Comparison of ENCODE assay signal across 16 mouse cellular contexts in genomic region chr4:13242480-13242828, GRCm38 (mm10).
A peak's percentile ranks its signal among the peaks of the same experiment; 100 is the strongest.
DNase-seq lines count a peak whose midpoint lies in the region; ATAC-seq and TF ChIP-seq lines count a peak whose summit lies in the region.
"Had no signal": no experiment of that assay in that cellular context is flagged by ENCODE, and none has a peak within 500 bp of the region (broad histone marks: within the 10 kb centered on the region; RNA-seq: fewer than 3 reads in every experiment).

No protein-coding gene starts in this region.

- H3K4me2 ChIP-seq in kidney, embryonic 15.5 days, result no peak overlapping the region
- H3K4me2 ChIP-seq in embryonic facial prominence, embryonic 14.5 days (ENCODE audit: low read depth, low read length), result peak overlapping the region; percentile 34
- no peak overlapping the region; the same call in 1 of the 2 replicates for H3K4me2 ChIP-seq in limb, embryonic 14.5 days (replicated peaks; ENCODE audit: low read depth, low read length, severe bottlenecking)
- H3K4me2 ChIP-seq in hindbrain, embryonic 16.5 days (ENCODE audit: low read length), result no peak overlapping the region
- H3K4me2 ChIP-seq: hindbrain, embryonic 15.5 days; midbrain, embryonic 11.5 days had no signal

- 48% methylated on average over 2 of the region's 2 CpGs for WGBS in kidney, embryonic 15.5 days
- WGBS in embryonic facial prominence, embryonic 14.5 days, result 46% methylated on average over 2 of the region's 2 CpGs
- 24% methylated on average over 2 of the region's 2 CpGs for WGBS in limb, embryonic 14.5 days
- 76% methylated on average over 2 of the region's 2 CpGs for WGBS in hindbrain, embryonic 16.5 days

- no peaks in the 10 kb centered on the region for H3K9me3 ChIP-seq in kidney, embryonic 15.5 days (replicated peaks)
- H3K9me3 ChIP-seq in embryonic facial prominence, embryonic 14.5 days (ENCODE audit: control insufficient read depth, low read length), result no peaks in the 10 kb centered on the region
- no peaks in the 10 kb centered on the region for H3K9me3 ChIP-seq in limb, embryonic 14.5 days (ENCODE audit: control insufficient read depth, low read length)
- H3K9me3 ChIP-seq in hindbrain, embryonic 16.5 days (ENCODE audit: control insufficient read depth, low read length), result no peaks in the 10 kb centered on the region
- H3K9me3 ChIP-seq: hindbrain, embryonic 15.5 days had no signal

- peak; percentile 32 for DNase-seq in embryo, embryonic 9.5 days (ENCODE audit: extremely low spot score)
- DNase-seq in embryo, embryonic 10 days (ENCODE audit: low spot score), result no peak
- DNase-seq in kidney, adult 11 months, result no peak
- no peak for DNase-seq in embryonic facial prominence, embryonic 14.5 days (ENCODE audit: low spot score)
- no peak for DNase-seq in limb, embryonic 14.5 days (ENCODE audit: low spot score)
- DNase-seq: adrenal gland, postnatal 10 days; cerebellum, postnatal 10 days; forebrain, postnatal 0 days; gastrocnemius, postnatal 25 days; thymus, adult 18-20 months had no signal

- TF ChIP-seq POLR2A in limb, embryonic 14.5 days (IDR thresholded peaks at IDR 0.05; ENCODE audit: borderline replicate concordance, extremely low read depth, insufficient read depth, insufficient read length), result no peak

- H3K27me3 ChIP-seq in kidney, embryonic 15.5 days, result no peaks in the 10 kb centered on the region
- H3K27me3 ChIP-seq in embryonic facial prominence, embryonic 14.5 days (replicated peaks; ENCODE audit: control insufficient read depth, insufficient read depth, low read length), result no peaks in the 10 kb centered on the region
- H3K27me3 ChIP-seq in limb, embryonic 14.5 days (ENCODE audit: control insufficient read depth, insufficient read depth, low read length), result no peaks in the 10 kb centered on the region
- no peaks in the 10 kb centered on the region for H3K27me3 ChIP-seq in hindbrain, embryonic 16.5 days (replicated peaks; ENCODE audit: control insufficient read depth, insufficient read depth, low read length)
- H3K27me3 ChIP-seq: hindbrain, embryonic 15.5 days had no signal

- ATAC-seq in kidney, embryonic 15.5 days (replicated peaks; ENCODE audit: low FRiP score), result peak; percentile 26; the same call in 1 of the 2 replicates
- ATAC-seq in embryonic facial prominence, embryonic 14.5 days (ENCODE audit: low read depth), result 0 out of 2 replicates have a peak, but pooled peaks have one; percentile 15
- ATAC-seq in limb, embryonic 14.5 days (ENCODE audit: low FRiP score, low read depth), result 0 out of 2 replicates have a peak, but pooled peaks have one; percentile 9
- ATAC-seq in inflammation-experienced regulatory T-cells, adult 6 months, result no peak
- ATAC-seq in hindbrain, embryonic 16.5 days, result no peak
- ATAC-seq: forebrain, postnatal 0 days had no signal

- H3K4me3 ChIP-seq in kidney, embryonic 15.5 days (replicated peaks), result no peak overlapping the region
- H3K4me3 ChIP-seq in embryonic facial prominence, embryonic 14.5 days (ENCODE audit: low read depth, low read length), result no peak overlapping the region
- no peak overlapping the region for H3K4me3 ChIP-seq in limb, embryonic 14.5 days (replicated peaks; ENCODE audit: low read length)
- H3K4me3 ChIP-seq in hindbrain, embryonic 16.5 days (ENCODE audit: low read length), result no peak overlapping the region
- H3K4me3 ChIP-seq: hindbrain, embryonic 15.5 days; left cerebral cortex, adult 2 months had no signal

- H3K4me1 ChIP-seq in kidney, embryonic 15.5 days, result peaks cover 5% of the 10 kb centered on the region; the same call in 1 of the 2 replicates
- H3K4me1 ChIP-seq in embryonic facial prominence, embryonic 14.5 days (ENCODE audit: control insufficient read depth, insufficient read depth, low read length), result peaks cover 26% of the 10 kb centered on the region
- peaks cover 23% of the 10 kb centered on the region for H3K4me1 ChIP-seq in limb, embryonic 14.5 days (ENCODE audit: control insufficient read depth, insufficient read depth, low read length)
- H3K4me1 ChIP-seq in hindbrain, embryonic 16.5 days (ENCODE audit: control insufficient read depth, insufficient read depth, low read depth, low read length), result peaks cover 5% of the 10 kb centered on the region

- H3K9ac ChIP-seq in kidney, embryonic 15.5 days, result no peak overlapping the region
- H3K9ac ChIP-seq in embryonic facial prominence, embryonic 14.5 days (ENCODE audit: low read depth, low read length), result no peak overlapping the region
- no peak overlapping the region for H3K9ac ChIP-seq in limb, embryonic 14.5 days (ENCODE audit: low read depth, low read length, severe bottlenecking)
- no peak overlapping the region for H3K9ac ChIP-seq in hindbrain, embryonic 16.5 days (ENCODE audit: low read depth, low read length)
- H3K9ac ChIP-seq: forebrain, postnatal 0 days; hindbrain, embryonic 15.5 days had no signal

- no peaks in the 10 kb centered on the region for H3K36me3 ChIP-seq in kidney, embryonic 15.5 days
- no peaks in the 10 kb centered on the region for H3K36me3 ChIP-seq in embryonic facial prominence, embryonic 14.5 days (ENCODE audit: control insufficient read depth, insufficient read depth, low read length)
- no peaks in the 10 kb centered on the region for H3K36me3 ChIP-seq in limb, embryonic 14.5 days (ENCODE audit: control insufficient read depth, insufficient read depth, low read length)
- H3K36me3 ChIP-seq in hindbrain, embryonic 16.5 days (ENCODE audit: control insufficient read depth, insufficient read depth, low read length), result no peaks in the 10 kb centered on the region
- H3K36me3 ChIP-seq: hindbrain, embryonic 15.5 days had no signal

- H3K27ac ChIP-seq in kidney, embryonic 15.5 days, result peak overlapping the region; percentile 89
- H3K27ac ChIP-seq in embryonic facial prominence, embryonic 14.5 days (replicated peaks; ENCODE audit: low read depth, low read length), result peak overlapping the region; percentile 64
- peak overlapping the region; percentile 44 for H3K27ac ChIP-seq in limb, embryonic 14.5 days (replicated peaks; ENCODE audit: low read depth, low read length)
- H3K27ac ChIP-seq in hindbrain, embryonic 16.5 days (ENCODE audit: low read depth, low read length), result no peak overlapping the region
- H3K27ac ChIP-seq: hindbrain, embryonic 15.5 days; left cerebral cortex, adult 2 months had no signal

Comparison
In these comparisons a context has a peak if more than half of its experiments do, and no peak if none do; other contexts are left out.
1. ATAC-seq: peak in kidney, embryonic 15.5 days (single experiment), embryonic facial prominence, embryonic 14.5 days (single experiment) and limb, embryonic 14.5 days (single experiment); none in inflammation-experienced regulatory T-cells, adult 6 months (single experiment) and hindbrain, embryonic 16.5 days (single experiment).